Mouse (Mus musculus) layer of hippocampus, postnatal 25 days (tissue): ENCODE measurements around the gene Fam83g. TPM values are rescaled to one million over a fixed set of nuclear protein-coding genes. Genes with fewer than 3 reads are reported as not detected.

Experiments used
- DNase-seq, 2 experiments: peaks; one replicate each; pipeline ENCODE4 v3.0.0; 2022; ENCODE audit warnings: mixed read lengths in 2 of 2, low spot score in 1 of 2; ENCODE audit errors: extremely low spot score in 1 of 2
- total RNA-seq, 2 experiments: library from RNA; stranded (reverse); gene quantifications; 2 replicates each; pipeline ENCODE4 v1.2.3; 2021

Fam83g gene
- total RNA-seq, 2 experiments from 2014 or later: not detected

DNA sequence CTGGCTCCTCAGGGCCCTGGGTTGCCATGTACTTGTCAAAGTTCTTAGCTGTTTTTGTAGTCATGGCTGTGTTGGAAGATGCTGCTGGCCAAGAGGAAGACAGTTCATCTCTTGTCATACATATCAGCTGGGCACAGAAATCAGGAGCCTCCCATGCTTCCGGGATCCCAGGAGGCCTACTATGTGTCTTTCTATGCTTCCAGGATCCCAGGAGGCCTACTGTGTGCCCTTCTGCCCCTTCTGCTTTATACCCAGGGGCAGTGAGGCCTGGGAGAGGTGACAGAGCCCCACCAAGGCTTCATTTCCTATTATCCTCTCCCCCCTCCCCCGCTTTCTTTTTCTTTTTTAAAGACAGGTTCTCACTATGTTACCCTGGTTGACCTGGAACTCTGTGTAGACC is 21.7 kb downstream of the Fam83g start:
- no peak for DNase-seq

DNA sequence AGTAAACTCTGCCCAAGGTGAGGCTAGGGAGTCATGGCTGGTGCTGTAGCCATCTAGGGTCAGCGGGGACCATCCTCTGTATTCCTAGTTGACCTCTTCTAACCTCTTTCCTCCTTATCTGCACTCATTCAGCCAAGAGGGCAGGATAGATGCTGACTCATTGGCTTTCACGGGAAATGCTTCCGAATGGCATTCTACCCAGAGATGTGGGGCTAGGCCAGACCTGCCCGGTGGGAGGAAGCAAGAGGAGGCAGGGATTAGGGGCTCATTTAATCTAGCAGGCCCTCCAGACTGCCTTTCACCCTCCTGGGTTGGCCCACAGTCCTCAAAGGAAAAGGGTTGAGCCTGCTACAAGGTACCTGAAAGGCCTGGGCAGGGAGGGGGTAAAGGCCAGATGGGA is 22.3 kb downstream of the Fam83g start:
- no peak for DNase-seq

DNA sequence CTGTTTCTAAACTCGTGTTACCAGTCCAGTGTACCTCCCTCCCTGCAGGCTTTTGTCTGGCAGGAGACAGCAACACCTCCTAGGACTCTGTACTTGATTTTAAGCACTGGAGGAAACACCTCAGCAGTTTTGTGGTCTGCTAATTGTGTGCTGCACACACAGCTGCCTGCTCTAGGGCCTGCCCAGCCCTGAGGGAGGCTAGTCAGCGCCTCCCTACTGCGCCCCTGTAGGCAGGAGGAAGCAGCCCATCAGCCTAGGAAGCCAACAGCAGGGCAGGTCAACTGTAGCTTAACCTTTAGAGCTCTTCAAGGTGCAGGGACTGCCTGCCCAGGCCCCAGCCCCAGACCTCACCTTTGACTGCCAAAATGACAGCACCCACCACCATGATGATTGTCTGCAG is 25.0 kb downstream of the Fam83g start:
- DNase-seq: no peak

DNA sequence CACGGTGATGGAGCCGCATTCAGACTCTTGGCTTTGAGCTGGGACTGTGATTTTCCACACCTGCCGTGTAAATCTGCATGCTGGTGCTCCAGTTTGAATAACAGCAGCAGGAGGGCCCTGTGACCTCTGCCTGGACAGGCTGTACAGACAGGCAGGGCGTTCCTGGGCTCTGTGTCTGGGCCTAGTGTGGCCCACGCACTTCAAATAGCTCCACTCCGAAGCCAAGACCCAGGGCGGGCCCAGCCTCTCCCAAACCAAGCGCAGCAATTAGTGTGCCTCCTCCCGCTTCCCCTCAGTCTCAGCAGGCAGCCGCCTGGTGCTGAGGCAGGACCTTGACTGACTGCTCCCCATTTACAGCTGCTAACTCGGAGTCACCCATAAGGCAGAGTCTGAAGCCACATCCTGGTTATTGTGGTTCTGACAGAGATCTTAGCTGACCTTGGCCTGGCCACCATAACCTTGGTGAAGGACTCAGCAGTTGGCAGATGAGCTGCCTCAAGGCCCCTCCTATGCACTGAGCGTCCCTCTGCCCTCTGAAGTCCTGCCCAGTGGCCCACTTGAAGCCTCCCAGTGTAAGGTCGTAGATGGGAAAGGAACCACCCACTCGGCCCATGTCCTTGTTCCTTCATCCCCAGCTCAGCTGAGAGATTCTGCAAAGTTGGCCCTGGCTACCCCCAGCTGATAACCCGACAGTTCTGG is 29.4 kb downstream of the Fam83g start:
- DNase-seq: no peak

DNA sequence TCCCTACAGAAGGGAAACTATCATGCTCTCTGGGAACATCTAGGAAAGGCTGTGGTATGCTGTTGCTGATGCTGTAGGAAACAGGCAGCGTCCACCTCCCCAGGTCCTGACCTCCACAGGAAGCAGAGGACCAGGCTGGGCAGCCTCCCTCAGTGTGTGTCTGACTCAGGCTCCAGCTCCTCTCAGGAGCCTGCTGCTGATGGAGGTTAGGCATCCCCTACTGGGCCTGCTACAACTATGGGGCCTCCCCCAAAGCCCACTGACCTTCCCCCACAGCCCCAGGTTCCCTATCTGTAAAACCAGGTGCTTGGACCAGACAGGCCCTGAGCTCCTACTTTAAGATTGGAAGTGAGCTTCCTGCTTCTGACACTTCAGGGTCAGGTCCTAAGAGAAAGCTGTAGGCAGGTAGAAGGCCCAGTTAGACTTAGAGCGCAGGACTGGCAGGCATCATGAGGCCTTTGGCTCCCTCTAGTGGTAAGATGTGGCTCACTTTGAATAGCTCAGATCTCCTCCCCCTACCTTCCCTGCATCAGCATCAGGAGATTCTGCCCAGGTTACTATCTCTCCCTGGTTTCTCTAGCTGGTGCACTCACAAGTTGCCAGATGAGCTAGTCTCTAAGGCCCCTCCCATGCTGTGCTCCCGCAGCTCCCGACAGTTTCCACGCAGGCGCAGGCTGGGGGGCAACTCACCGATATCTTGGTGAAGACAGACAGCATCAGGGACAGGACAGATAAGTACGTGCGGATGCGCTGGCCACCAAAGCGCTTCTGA is 30.6 kb downstream of the Fam83g start:
- peak; percentile 50 to 63 for DNase-seq

DNA sequence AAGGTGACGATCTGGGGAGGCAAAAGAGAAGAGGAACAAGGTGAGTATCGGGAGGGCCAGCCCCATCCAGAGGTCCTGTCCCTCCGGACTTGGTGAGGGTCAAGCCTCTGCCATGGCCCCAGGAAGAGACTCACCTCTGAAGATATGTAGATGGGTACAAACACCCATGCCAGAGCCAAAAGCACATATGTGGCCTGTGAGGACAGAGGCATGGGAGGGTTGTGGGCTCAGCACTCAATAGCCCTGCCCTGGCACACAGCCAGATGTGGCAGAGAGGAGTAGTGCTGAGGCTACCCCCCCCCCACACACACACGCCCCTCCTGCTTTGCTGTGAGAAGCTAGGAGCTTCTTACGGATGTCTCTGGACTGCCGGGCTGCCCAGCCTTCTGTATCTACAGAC is 31.2 kb downstream of the Fam83g start:
- DNase-seq: peak in 1 of 2 experiments; percentile 14

DNA sequence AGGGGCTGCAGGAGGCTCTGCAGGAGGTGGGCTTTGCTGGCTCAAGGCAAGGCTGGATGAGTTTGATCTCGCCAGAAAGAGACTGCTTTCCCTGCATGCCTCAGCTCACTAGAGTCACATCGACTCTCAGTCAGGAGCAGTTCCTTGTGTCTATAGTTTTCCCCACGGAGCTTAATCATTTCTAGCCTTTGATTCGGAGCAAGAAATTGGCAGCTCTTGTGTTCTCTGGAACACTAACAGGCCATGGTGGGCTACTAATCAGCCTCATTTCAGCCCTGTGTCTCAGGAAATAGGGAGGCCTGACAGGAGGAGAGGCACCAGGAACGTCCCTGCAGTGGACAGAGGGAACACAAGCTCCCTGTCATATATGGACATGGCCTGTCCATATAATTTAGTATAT is 34.1 kb downstream of the Fam83g start:
- DNase-seq: no peak

DNA sequence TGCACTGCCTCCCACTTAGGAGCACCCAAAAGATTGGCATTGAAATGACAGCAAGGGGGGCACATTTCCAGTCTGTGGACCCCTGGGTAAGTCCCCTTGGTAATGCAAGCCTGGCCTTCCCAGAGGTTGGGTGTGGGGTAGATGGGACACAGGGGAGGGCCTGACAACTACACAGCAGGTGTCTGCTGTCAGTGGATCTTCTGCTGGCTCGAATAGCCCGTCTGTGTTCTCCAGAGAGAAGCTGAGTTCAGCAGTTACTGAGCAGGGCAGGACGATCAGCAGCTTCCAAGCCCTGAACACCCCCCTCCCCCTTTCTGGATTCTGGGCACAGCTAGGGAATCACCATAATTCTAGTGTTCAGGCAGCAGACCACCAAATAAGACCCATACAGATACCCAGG is 35.5 kb downstream of the Fam83g start:
- DNase-seq: no peak

DNA sequence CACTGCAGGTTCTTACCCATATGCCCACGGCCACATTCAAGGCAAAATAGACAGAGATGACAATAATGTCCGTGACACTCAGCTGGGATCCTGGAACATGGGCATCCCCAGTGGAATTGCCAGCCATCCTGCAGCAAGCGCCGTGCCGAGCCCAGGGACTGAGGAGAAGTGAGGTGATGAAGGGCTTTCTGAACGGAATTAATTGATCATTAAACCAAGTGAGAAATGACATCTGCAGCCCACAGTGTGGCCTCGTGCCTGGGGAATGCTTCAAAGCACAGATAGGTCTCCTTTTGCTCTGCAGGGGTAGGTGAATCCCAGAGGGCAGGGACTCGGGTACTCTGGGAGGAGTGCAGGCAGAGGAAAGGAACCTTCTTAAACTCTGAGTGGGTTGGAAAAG is 35.9 kb downstream of the Fam83g start:
- no peak for DNase-seq

DNA sequence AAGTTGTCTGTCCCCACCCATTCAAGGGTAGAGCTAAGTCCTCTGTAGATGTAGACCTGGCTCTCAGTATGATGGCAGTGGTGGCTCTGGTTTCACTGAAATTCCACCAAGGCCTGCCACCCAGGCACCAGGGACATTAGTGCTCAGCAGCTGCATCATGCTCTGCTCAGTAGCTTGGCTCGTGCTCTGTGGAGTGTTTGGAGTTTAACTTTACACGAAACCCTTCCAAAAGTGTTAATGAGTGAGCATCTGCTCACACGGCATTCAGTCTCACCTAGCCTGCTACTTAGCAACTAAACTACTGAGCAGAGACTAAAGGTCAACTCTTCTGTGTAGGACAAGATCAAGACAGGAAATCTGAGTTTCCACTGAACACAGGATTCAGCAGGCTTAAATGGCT is 36.7 kb downstream of the Fam83g start, which contains the start of gene Slc5a10:
Gene Slc5a10, minus strand, starts transcription at position 191 of the 400 bp plus-strand sequence.
- no peak for DNase-seq

DNA sequence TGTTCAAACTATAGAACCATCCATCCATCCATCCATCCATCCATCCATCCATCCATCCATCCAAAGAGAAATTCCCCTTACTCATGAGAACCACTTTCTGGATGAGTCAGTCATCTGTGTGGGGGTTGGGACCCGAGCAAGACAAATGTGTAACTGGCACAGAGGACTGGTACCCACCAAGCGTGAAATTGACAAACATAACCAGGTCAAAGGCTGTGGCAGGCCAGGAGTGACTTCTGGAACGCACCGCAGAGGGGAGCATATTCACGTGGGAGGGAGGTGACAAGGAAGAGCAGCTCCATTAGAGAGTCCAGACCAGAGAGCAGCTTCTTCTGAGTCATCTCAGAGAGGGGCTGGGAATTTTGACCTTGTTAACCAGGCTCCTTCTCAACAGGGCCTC is 38.2 kb downstream of the Fam83g start:
- DNase-seq: no peak

DNA sequence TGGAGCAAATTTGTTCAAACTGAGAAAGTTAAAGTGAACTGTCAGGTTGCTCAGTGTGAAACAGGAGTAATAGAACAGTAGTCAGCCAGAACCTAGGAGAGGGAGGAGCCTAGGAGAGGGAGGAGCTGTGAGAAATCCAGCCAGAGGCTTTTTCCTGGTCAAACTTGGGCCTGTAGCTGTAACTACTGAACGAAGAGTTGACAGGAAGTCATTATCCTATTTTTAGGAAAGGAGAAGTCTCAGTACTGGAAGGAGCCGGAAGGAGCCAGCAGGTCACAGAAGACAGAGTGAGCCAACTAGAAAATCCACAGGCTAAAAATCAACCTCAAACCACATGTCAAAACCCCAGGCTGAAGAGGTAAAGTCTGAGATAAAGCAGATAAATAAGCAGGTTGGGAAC is 44.1 kb downstream of the Fam83g start:
- DNase-seq: no peak

DNA sequence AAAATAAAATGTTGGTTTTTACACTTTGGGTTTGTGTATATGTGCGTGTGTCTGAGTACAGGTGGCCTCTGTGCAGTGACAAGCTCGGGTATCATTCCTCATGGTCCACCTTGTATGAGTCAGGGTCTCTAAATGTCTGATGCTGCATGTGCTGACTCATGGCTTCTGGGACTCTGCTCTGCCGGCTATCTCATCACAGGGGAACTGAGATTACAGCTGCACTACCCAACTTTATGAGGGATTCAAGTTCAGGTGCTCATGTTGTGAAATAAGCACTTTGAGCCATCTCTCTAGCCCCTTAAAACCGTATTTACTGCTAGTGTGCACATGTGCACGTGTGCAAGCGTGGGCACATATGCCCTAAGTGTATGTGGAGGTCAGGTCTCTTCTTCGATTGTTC is 48.8 kb downstream of the Fam83g start:
- no peak for DNase-seq

DNA sequence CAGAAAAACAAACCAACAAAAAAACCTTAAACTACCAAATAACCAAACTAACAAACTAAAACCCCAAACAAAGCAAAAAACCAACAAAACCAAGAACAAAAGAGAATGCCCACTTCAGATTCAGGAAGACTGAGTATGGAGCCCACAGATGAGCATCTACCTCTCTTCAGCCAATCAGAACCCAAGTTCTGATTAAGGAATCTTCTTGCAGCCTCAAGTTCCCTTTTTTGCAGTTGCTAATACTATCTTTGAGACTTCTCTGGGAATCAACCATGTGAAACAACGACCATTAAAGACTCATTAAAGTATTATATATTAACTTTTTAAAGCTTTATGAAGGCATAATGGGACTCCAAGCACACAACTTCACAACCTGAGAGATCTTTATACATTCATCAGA is 53.4 kb downstream of the Fam83g start:
- DNase-seq: no peak

DNA sequence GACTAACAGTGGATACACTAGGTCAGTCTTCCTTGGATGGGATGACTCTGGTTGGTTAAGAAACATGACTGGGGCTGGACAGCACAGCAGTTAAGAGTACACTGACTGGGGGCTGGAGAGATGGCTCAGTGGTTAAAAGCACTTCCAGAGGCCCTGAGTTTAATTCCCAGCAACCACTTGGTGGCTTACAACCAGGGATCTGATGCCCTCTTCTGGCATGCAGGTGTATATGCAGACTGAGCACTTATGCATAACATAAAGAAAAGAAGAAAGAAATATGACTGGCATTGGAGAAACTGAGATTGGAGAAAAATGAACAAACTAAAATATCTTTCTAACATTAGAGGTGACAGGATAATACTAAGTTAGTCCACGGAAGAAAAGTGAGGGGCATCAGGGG is 56.6 kb downstream of the Fam83g start:
- no peak for DNase-seq

DNA sequence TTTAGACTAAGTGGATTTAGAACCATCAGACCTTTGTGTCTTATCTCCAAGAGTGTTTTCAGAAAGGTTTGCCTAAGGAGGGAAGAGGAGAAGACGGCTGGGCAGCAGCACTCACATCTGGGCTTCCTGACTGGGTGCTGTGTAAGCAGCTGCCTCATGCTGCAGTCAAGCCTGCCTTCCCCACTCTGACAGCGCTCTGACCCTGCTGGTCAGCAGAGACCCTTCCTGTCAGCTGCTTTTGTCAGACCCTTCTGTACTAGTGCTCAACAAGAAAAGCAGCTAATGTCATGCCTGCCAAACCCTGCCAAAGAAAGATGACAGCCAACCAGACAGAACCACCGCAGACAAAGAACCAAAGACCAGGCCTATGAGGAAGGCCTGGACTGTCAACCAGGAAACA is 59.9 kb downstream of the Fam83g start:
- no peak for DNase-seq

DNA sequence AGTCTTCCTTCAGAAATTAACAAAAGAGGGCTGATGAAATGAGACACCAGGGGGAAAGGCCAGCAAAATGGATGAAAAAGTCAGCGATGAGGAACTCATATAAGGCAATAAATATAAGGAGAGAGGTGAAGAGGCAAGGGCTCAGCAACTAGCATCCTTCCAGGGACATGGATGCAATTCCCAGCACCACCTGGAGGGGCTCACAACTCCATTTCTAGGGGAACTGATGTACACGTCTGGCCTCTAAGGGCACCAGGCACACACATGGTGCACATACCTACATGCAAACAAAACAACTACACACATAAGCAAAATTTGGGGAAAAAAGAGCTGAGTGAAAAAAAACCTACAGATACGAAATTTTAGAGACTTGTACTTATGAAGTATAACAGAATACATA is 60.6 kb downstream of the Fam83g start:
- no peak for DNase-seq

DNA sequence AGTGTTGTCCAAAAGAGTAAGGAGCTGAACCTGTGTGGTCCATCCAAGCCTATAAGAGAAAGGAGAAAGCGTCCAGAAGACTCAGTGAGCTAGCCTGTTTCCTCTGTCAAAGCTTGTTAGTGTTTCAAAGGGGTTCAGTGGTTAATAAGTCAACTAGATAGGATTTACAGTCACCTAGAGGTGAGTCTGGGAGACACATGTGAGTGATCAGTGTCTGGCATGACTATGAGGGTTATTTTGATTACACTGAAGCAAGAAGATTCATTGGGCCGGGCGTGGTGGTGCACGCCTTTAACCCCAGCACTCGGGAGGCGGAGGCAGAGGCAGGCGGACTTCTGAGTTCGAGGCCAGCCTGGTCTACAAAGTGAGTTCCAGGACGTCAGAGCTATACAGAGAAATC is 61.9 kb downstream of the Fam83g start:
- DNase-seq: no peak

DNA sequence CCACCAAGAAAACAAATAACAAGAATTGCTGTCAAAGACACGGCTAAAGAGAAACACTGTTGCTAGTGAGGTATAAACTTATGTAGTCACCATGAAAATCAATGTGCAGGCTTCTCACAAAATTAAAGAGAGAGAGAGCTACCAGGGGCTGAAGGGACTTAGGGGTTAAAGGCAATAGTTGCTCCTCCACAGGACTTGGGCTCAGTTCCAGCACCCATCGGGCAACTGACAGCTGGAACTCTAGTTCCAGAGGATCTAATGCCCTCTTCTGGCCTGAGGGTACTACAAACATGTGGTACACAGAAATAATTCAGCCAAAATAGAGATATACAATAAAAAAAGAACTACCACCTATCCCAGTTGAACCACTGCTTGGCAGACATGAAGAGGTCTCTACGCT is 63.3 kb downstream of the Fam83g start:
- no peak for DNase-seq

DNA sequence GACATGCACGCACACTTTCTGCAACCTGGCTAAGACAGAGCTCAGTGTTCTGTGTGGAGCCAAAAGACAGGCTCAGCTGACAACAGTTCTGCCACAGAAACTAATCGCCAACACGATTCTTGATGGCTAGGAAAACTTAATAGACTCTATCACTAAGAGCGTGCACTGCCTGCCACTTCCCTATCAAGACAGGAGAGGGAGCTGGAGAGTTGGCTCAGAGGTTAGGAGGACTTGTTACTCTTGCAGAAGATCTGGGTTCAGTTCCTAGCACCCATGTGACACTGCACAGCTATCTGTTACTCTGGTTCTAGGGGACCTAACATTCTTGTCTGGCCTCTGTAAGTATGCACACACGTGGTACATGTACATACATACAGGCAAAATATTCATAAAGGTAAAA is 67.7 kb downstream of the Fam83g start:
- DNase-seq: no peak

DNA sequence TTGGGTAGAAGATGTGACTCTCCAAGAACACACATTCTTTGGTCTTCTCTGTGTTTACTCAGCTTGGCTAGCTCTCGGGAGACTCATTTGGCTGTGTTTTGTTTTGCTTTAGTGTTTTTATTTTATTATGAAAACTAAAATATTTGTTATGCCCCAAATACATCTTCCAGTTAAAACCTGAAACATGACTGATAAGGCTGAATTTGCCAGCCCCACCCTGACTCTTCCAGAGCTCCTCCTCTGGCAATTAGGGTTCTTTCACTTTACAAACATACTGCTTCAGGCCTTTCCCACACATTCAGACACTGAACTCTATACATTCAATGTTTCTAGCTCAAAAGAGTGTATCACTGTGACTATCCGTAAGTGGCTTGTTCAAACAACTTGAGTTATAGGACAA is 73.3 kb downstream of the Fam83g start:
- DNase-seq: no peak
